Mouse (Mus musculus) NIH3T3 (cell line): ENCODE measurements at regions not wholly inside any gene's neighbourhood (a gene's known extent, or its start where the extent isn't known, plus 50 kb on each side); places are given as distances from the start of the nearest gene placed in this dataset.
A peak's percentile ranks its signal among the peaks of the same experiment; 100 is the strongest.

Experiments
- DNase-seq: peaks from one replicate; pipeline ENCODE4 v3.0.0-alpha.2; 2012; ENCODE audit warnings: low read depth

DNA sequence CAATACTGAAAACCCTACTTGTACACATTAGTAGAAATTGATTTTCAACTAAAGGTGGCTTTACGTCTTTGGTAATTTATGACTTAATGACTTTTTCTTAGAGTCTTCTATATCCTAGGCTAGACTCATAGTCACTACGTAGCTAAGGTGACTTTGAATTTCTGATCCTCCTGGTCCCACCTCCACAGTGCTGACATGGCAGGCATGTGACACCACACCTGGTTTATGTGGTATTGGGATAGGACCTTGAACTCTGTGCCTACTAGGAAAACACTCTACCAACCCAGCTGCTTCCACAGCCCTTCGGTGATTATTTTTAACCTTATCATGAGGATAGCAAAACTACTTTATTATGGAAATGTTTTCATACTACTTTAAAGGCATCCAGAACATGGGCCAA, 51.5 kb upstream of the D7Ertd443e start:
- DNase-seq, result no peak

DNA sequence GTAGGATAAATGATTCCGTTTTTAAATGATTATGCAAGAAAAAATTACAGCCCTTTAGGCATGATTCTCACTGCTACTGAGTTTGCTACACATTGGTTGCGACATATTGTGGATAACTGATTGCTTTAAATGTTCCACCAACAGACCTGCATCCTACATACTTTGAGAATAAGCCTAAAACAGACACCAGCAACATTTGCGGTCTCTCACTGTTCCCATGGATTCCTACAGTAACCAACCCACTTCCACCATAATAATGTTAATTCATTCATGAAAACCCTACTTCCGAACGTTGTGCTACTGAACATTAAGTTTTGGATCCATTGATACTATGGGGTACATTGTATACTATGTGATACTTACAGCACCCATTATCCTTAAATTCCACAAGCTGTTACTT, 53.8 kb upstream of the D7Ertd443e start:
- DNase-seq, result no peak

DNA sequence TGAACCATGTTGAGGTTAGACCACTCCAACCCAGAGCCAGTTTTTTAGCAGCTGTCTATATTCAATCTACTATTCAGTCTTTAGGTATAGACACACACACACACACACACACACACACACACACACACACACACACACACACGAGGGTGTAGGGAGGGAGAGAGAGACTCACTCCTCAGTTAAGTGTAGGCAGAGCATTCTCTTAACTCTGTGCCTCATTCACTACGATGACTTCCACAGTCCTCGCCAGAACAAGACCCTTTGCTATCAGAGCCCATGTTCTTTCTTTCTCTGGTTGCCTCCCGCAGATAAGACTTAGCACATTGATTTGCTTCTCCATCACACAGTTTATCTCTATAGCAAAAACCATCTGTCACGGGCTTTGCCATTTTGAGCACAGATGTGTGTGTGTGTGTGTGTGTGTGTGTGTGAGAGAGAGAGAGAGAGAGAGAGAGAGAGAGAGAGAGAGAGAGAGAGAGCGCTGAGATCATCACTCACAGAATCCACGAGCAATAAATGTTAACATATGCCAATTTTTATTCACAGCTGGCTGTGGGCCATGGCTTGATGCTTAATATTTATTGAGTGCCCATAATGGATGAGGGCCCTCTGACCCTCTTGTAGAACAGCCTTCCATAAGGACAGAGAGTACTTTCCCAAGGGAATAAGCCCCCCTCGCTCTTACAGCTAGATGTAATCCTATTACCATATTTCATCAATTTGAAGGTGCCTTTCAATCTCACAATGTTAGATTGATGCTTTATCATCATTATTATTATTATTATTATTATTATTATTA, 59.7 kb upstream of the D7Ertd443e start:
- DNase-seq, result no peak

DNA sequence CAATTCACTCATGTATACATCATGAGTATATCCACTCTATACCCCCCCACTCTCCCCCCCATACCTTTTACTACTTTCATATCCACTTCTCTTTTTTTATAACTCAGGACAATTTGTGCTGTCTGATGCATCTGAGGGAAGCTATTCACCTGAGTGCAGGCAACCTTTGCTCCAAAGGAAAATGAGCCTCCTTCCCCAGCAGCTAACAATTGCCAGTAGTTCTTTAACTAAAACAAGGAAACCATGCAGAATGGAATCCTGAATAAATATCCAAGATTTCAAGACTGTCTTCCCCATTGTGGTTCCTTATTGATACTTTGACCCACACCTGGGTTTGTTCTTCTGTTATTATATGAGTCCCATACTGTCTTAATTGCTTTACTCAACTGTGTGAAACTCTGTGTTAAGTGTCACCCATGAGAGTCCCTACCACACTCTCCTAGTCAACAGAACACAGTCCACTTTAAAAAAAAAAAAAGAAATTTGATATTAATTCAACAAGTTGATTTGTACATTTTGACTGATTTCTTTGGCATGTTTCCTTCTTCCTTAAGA, 62.3 kb upstream of the D7Ertd443e start:
- DNase-seq, result no peak

DNA sequence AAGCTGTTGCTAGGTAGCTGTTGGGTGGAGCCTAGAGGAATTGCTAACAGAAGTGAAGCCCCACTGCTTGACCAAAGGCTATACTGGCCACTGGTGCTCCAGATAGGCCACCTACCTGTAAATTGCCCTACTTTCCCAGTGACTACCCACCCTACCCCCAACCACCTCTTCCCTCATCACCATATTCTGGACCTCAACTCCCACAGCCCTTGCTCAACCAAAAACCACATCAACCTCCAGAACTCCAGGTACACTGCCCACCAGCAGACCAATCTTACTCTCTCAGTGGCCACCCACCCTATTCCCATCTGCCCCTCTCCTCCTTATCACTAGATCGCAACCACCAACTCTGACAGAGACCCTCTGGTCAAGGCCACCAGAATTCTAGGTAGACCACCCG, 63.4 kb upstream of the D7Ertd443e start:
- no peak for DNase-seq

DNA sequence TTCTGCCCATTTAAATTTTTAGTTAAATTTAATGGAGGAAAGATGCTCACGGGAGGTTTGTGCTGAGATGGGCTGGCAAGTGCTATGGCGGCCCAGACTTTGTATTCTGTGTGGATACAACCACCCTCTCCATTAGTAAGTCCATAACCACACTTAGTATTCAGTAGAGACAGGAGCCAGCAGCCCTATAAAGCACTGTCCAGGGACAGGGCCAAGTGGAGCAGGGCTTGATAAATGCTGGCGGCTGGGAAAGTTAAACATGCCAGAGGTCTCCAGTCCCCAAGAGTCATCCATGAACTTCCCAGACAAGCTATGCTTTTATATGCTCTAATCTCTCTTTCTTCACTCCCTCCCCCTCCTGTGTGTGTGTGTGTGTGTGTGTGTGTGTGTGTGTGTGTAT, 77.2 kb upstream of the D7Ertd443e start:
- no peak for DNase-seq

DNA sequence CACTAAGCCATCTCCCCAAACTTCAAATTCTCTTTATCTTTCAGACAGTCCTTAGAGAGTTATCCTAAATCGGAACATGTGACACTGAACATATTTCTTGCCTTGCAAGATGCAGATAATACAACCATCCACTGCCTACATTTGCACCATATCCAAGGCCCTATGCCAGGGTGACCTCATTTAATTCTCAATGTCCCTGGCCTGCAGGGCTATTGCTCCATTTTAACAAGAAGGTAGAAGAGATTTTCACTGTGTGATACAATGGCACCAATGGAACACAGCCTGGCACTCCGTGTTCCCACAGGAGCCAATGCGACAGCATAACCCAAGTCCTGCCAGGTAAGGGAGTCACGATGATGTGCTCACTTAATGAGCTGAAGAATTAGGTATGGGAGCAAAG, 77.9 kb upstream of the D7Ertd443e start:
- no peak for DNase-seq

DNA sequence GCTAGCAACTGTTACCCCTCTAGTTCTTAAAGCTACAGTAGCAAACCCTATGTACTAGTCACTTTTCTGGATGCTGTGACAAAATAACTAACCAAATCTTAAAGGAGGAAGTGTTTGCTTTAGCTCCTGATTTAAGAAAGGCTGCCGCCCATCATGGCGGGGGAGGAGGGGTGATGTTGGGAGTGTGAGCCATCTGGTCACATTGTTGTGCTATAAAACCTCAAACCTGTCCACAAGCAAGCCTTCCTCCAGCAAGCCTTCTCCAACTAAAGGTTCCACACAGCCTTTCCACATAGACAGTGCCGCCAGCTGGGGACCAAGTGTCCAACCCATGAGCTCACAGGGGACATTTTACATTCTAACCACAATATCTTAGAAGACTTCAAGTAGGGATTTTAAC, 81.8 kb upstream of the D7Ertd443e start:
- DNase-seq, result no peak

DNA sequence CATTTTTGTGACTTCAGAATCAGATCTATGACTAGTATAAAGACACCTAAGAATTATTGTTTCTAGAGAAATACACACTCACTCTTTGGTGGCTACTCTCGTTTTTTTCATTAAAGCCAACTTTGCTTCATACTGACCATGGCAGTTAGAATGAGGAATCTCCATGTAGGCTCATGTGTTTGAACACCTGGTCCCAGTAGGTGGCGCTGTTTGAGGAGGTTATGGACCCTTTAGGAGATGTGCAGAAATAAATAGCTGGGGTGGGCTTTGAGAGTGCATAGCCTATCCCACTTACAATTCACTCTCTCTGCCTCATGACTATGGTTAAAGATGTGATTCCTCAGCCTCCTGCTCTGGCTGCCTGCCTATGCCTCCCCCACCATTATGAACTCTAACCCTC, 85.8 kb upstream of the D7Ertd443e start:
- peak; percentile 47 for DNase-seq

DNA sequence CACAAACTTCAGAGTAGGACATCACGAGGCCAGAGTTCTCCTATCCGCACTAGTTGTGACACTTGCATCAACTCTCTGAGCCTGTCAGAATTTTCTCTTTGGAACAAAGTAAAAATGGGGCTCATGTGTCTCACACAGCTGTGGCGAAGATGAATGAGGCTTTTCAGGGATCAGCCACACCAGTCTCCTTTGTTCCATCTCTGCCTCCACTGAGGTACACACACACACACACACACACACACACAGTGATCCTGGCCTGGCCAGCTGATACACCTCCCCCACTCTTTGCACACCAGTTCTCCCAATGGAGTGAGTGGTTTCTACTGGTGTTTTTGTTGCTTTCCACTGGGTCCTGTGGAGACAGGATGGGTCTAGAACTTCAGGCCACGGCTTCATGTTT, 105.9 kb upstream of the D7Ertd443e start:
- no peak for DNase-seq

DNA sequence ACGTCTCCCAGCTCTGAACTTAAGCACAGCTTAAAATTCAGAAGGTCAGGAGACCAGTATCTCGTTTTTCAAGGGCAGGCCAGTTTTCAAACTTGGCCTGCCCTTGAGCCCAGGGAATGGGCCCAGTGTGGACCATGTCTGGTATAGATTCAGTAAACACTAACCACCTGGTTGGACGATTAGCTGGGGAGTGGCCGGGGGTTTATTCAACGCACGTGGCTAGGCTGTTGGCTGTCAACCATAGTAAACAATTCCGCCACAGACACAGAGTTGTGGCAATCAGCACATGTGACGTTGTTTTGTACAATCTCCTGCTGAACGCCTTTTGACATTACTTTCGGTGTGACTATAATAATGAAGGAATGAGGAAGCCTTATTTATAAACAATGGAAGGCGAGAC, 111.8 kb upstream of the D7Ertd443e start:
- DNase-seq, result no peak

DNA sequence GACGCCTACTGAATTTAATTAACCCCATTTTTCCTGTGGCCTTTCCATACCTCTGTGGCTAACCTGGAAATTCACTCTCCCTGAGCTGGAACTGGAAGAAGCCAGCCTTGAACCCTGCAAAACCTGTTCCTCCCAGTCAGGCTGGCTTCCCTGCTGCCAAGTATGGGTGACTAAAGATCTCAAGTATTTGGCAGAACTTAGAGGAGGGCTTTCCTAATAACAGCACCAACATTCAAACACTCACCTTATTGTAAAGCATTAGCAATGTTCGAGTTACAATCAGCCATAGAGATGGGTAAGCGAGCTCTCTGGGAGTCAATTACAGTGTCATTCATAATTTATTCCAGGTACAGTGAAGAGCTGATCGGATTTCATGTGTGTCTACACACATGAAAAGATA, 112.4 kb upstream of the D7Ertd443e start:
- DNase-seq, result peak; percentile 17

DNA sequence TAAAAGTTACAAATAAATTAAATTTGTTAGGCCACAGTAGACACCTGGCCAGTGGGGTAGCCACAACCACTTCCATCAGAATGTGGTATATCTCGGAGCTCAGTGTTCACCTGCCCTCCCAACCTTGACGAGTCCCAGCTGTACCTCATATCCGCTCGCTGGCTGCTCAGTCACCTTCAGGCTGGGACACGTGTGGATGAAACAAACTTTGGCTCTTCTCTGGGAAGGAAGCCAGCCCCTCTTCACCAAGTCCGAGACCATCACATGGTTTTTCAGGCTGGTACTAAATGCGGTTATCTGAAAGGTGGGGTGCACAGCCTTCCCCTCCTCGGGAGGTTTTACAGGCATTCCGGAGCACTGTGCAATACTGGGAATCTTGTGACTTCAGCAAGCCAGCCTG, 113.3 kb upstream of the D7Ertd443e start:
- no peak for DNase-seq

DNA sequence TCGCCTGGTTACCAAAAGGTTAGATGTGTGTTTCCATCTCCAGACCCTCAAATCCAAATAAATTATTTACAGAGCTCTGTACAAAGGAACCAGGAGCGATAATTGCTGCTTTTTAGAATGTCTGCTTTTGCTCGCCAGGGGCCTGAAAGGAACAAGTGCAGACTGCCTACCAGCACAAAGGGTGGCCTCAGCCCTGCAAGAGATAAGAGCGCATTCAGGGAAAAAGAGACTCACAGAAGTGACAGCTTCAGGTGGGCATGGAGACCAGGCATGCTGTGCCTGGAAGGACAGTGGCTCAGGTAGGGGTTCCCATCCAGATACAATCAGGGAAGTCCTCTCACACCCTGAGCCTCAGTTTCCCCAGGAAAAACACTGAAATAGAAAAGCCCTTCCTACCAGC, 114.0 kb upstream of the D7Ertd443e start:
- no peak for DNase-seq

DNA sequence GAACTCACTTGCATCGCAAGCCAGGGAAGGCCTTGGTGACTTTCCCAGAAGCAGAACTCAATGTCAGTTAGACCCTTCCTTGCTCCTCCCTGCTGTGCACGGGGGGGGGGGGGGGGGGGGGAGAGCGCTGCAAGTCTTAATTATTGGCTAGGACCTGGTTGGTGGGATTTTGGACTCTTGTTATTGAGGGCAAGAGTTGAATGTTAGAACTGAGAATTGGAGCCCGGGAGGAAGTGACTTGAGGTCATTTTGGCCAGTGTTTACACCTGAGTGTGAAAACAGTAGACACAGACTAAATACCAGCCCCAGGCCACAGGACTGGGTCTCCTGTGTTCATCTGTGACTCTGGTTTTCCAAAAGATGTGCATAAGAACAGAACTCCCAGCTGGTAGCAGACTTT, 114.7 kb upstream of the D7Ertd443e start:
- no peak for DNase-seq

DNA sequence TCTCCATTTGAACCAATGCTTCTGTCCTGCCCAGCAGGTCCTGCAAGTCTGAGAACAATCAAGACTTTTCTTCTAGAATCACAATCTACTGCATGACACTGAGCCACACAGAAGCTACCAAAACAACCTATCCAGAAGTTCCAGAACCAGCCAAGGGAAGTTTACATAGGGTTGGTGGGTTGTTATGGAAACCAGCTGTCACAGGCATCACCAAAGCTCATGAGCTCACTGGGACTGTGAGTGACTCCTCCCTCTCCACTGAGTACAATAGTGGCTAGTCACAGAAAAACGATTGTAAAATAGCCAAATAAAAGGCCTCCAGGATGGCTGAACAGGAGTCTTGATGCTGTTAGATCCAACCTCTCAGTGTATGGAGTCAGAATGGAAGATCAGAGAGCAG, 115.6 kb upstream of the D7Ertd443e start:
- no peak for DNase-seq

DNA sequence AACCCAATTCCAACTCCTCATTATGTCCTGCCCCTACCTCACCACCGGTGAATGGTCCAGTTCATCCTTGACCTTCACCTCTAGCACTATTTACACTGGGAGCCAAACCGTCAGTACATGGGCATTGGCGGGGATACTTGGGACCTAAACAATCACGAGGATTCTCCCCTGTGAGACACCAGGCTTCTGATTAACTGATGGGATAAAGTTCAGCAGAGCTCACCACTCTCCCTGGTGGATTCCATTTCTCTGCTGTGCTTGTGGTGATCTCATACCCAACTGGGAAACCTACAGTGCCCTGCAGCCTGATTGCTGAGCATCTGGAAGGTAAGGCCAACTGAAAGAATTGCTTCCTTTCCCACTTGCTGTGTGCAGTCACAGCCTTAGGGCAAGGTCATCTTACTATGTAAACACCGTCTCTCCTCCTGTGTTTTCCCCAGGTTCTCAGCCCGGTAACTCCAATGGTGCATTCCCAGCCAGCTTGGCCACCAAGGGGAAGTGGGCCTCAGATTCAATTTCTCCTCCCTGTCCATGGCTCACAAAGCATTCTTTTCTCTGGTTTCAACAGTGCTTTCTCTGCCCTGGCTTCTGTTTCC, 125.0 kb upstream of the D7Ertd443e start:
- no peak for DNase-seq

DNA sequence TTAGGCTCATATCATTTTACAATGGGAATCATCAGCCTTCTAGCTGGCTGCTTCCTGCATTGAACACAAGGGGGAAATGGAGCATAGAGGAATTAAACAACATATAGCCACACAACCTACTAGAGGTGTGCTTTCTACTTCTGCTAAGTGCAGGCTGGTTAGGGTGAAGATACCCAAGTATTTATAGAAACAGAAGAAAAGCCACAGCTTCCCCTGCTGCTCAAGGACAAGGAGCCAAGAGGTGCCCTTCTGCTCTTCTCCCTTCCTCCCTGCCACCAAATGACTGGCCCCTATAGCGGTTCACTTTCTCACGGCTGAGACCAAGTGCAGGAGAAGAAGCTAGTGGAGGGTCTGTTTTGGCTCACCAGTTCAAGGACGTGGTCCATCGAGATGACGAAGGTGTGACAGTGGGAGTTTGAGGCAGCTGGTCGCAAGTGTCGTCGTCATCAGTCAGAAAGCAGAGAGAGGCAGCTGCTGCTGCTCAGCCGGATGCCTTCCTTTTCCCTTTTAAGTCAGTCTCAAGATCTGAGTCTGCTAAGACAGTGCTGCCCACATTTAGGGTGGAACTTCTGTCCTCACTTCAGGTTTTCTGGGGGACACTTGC, 134.0 kb upstream of the D7Ertd443e start:
- no peak for DNase-seq

DNA sequence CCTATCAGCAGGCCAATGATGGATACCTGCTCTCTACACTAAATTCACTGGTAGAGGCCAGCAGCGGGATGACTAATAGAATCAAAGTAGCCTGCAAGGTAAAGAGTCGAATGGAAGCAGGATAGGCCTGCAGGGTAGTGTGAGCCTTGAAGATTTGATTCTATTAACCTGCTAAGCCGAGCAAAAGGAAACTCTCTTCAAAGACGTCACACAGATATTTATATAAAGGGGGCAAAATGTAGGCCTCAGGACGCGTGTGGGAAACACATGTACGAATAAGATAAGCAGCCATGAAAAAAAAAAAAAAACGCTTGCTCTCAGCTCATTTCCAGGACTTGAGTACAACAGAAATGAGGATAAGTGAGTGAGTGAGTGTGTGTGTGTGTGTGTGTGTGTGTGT, 138.4 kb upstream of the D7Ertd443e start:
- no peak for DNase-seq

DNA sequence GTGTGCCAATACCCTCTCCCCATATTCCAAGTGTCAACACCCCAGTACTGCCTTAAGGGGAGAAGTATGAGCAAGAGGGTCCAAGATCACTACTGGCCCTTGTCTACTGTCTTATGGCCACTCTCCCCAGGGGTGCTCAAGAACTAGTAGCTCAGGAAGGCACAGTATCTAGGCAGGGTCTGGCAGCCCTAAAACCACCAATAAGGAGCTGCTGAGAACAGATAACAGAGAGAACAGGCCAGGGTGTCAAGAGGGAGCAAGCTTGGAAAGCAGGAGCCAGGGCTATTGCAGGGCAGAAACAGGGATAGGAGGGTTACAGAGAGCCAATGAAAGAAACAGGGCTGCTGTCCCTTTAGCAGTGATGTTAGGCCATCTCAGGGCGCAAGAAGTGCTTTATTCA, 139.6 kb upstream of the D7Ertd443e start:
- DNase-seq, result no peak

DNA sequence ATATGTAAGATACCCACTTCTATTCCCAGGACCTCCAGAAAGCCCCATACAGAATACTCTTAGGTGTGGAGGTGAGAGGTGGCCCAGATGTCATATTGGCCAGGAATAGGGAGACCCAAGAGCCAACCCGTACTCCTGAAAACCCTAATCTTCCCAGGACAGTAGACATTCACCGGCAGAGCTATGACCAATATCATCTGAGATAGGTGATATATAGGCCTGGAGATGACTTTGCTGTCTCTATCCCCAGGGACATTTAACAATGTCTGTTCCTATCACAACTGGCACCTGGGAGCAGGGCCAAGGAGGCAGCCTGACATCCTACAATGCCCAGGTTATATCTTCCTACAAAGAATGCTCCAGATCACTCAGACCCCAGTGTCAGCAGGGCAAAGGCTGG, 140.0 kb upstream of the D7Ertd443e start:
- no peak for DNase-seq

DNA sequence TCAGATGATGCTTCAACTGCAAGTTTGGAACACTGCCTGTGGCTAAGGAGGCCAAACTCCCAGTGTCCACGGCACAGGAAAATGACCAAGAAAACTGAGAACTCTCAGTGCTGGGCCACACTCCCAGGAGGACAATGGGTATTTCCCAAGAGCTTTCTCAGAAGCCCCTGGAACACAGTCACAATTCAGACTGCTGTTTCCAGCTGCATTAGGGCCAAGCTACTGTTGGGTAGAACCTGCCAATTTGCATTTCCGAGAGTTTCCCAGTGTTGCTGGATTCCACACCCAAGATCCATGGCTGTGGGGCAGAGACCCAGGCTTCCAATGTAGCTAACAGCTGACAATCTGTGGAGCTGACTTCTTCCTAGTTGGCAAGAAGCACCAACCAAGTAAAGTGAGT, 141.9 kb upstream of the D7Ertd443e start:
- no peak for DNase-seq

DNA sequence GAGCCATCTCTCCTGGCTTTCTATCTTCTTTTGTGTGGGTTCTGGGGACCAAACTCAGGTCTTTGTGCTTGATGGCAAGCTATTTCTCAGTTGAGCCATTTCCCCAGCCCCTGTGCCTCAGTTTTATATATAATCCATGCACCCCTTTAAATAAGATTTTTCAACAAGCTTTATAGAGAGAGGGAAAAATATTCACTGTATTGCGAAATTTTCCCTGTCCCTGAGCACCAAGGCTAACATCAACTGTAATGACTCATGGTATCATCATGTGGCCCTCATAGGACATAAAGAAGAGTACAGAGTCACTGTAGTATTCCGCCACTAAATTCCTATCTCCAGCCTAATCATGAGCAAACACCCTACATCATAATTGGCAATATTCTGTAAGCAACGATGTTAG, 142.4 kb upstream of the Dock1 start:
- DNase-seq, result no peak
